Mouse (Mus musculus): ENCODE measurements at regions not wholly inside any gene's neighbourhood (a gene's known extent, or its start where the extent isn't known, plus 50 kb on each side); places are given as distances from the start of the nearest gene placed in this dataset.

GRCm38 (mm10) chr8:8758283-8758682 lies 68.0 kb upstream of the Arglu1 start:
- peaks cover 28% of the 10 kb centered on the region for H3K27me3 ChIP-seq (ENCODE audit: control insufficient read depth, insufficient read depth, insufficient read length)
- no peaks in the 10 kb centered on the region for H3K36me3 ChIP-seq (ENCODE audit: control insufficient read depth, insufficient read depth)
- no peak overlapping the region for H3K4me3 ChIP-seq
- no peak overlapping the region for H3K4me2 ChIP-seq (ENCODE audit: low read depth)
- no peak for TF ChIP-seq POLR2A (IDR thresholded peaks at IDR 0.05; ENCODE audit: insufficient read length, low read depth)
- TF ChIP-seq MAX (IDR thresholded peaks at IDR 0.05; ENCODE audit: low read depth) = no peak
- TF ChIP-seq TCF3 (IDR thresholded peaks at IDR 0.05; ENCODE audit: insufficient read length, low read depth) = no peak
- no peak for TF ChIP-seq REST (IDR thresholded peaks at IDR 0.05; ENCODE audit: insufficient read depth, insufficient read length)
- no peak for TF ChIP-seq MYOD1 (IDR thresholded peaks at IDR 0.05; ENCODE audit: control insufficient read depth in 1 of 3, insufficient read length in 2 of 3, low read depth in 2 of 3)
- no peak for TF ChIP-seq MYOG (IDR thresholded peaks at IDR 0.05; ENCODE audit: control insufficient read depth in 1 of 3, insufficient read depth in 1 of 3, insufficient read length in 2 of 3, low read depth in 2 of 3)
- TF ChIP-seq SRF (IDR thresholded peaks at IDR 0.05; ENCODE audit: control insufficient read depth, insufficient read length, low read depth) = no peak
- no peak for TF ChIP-seq TCF12 (IDR thresholded peaks at IDR 0.05; ENCODE audit: insufficient read depth, poor library complexity, severe bottlenecking)
- TF ChIP-seq E2F4 (IDR thresholded peaks at IDR 0.05; ENCODE audit: insufficient read depth) = no peak
- no peak for TF ChIP-seq CEBPB (IDR thresholded peaks at IDR 0.05; ENCODE audit: insufficient read depth, poor library complexity, severe bottlenecking)
- TF ChIP-seq POLR2AphosphoS2 (IDR thresholded peaks at IDR 0.05; ENCODE audit: insufficient read length, low read depth) = no peak
- no peak overlapping the region for H3ac ChIP-seq (ENCODE audit: control insufficient read depth, insufficient read length)
- H3K79me2 ChIP-seq (ENCODE audit: control insufficient read depth, insufficient read depth) = no peaks in the 10 kb centered on the region

GRCm38 (mm10) chr8:8751208-8751607 lies 60.9 kb upstream of the Arglu1 start:
- H3K27me3 ChIP-seq (ENCODE audit: control insufficient read depth, insufficient read depth, insufficient read length) = peaks cover 6% of the 10 kb centered on the region
- H3K79me2 ChIP-seq (ENCODE audit: control insufficient read depth, insufficient read depth) = no peaks in the 10 kb centered on the region
- no peak overlapping the region for H3ac ChIP-seq (ENCODE audit: control insufficient read depth, insufficient read length)
- TF ChIP-seq MYOG (IDR thresholded peaks at IDR 0.05; ENCODE audit: control insufficient read depth in 1 of 3, insufficient read depth in 1 of 3, insufficient read length in 2 of 3, low read depth in 2 of 3) (no peak), POLR2AphosphoS2 (IDR thresholded peaks at IDR 0.05; ENCODE audit: insufficient read length, low read depth) (no peak), USF1 (IDR thresholded peaks at IDR 0.05; ENCODE audit: low read depth) (no peak), POLR2A (IDR thresholded peaks at IDR 0.05; ENCODE audit: insufficient read length, low read depth) (no peak), MAX (IDR thresholded peaks at IDR 0.05; ENCODE audit: low read depth) (no peak), CEBPB (IDR thresholded peaks at IDR 0.05; ENCODE audit: insufficient read depth, poor library complexity, severe bottlenecking) (no peak), MYOD1 (IDR thresholded peaks at IDR 0.05; ENCODE audit: control insufficient read depth in 1 of 3, insufficient read length in 2 of 3, low read depth in 2 of 3) (no peak), REST (IDR thresholded peaks at IDR 0.05; ENCODE audit: insufficient read depth, insufficient read length) (no peak), E2F4 (IDR thresholded peaks at IDR 0.05; ENCODE audit: insufficient read depth) (no peak), TCF3 (IDR thresholded peaks at IDR 0.05; ENCODE audit: insufficient read length, low read depth) (no peak), SRF (IDR thresholded peaks at IDR 0.05; ENCODE audit: control insufficient read depth, insufficient read length, low read depth) (no peak), TCF12 (IDR thresholded peaks at IDR 0.05; ENCODE audit: insufficient read depth, poor library complexity, severe bottlenecking) (no peak)
- no peaks in the 10 kb centered on the region for H3K36me3 ChIP-seq (ENCODE audit: control insufficient read depth, insufficient read depth)
- no peak overlapping the region for H3K4me2 ChIP-seq (ENCODE audit: low read depth)
- no peak overlapping the region for H3K4me3 ChIP-seq

- Histone ChIP-seq H3K4me2 (ENCODE audit: low read depth) (no peak overlapping the region), H3K36me3 (ENCODE audit: control insufficient read depth, insufficient read depth) (no peaks in the 10 kb centered on the region), H3K4me3 (no peak overlapping the region), H3K27me3 (ENCODE audit: control insufficient read depth, insufficient read depth, insufficient read length) (no peaks in the 10 kb centered on the region), H3ac (ENCODE audit: control insufficient read depth, insufficient read length) (no peak overlapping the region), H3K79me2 (ENCODE audit: control insufficient read depth, insufficient read depth) (no peaks in the 10 kb centered on the region)
- TF ChIP-seq TCF12 (IDR thresholded peaks at IDR 0.05; ENCODE audit: insufficient read depth, poor library complexity, severe bottlenecking) (no peak), TCF3 (IDR thresholded peaks at IDR 0.05; ENCODE audit: insufficient read length, low read depth) (no peak), REST (IDR thresholded peaks at IDR 0.05; ENCODE audit: insufficient read depth, insufficient read length) (no peak), USF1 (IDR thresholded peaks at IDR 0.05; ENCODE audit: low read depth) (no peak), SRF (IDR thresholded peaks at IDR 0.05; ENCODE audit: control insufficient read depth, insufficient read length, low read depth) (no peak)
Observed at GRCm38 (mm10) chr8:8746691-8747090, 56.4 kb upstream of the Arglu1 start.

GRCm38 (mm10) chr8:8745615-8746285 lies 55.4 kb upstream of the Arglu1 start:
- no peaks in the 10 kb centered on the region for H3K79me2 ChIP-seq (ENCODE audit: control insufficient read depth, insufficient read depth)
- H3K36me3 ChIP-seq (ENCODE audit: control insufficient read depth, insufficient read depth) = no peaks in the 10 kb centered on the region
- no peak overlapping the region for H3K4me3 ChIP-seq
- H3K27me3 ChIP-seq (ENCODE audit: control insufficient read depth, insufficient read depth, insufficient read length) = no peaks in the 10 kb centered on the region
- H3K4me2 ChIP-seq (ENCODE audit: low read depth) = no peak overlapping the region
- TF ChIP-seq TCF3 (IDR thresholded peaks at IDR 0.05; ENCODE audit: insufficient read length, low read depth) (no peak), USF1 (IDR thresholded peaks at IDR 0.05; ENCODE audit: low read depth) (no peak), CEBPB (IDR thresholded peaks at IDR 0.05; ENCODE audit: insufficient read depth, poor library complexity, severe bottlenecking) (no peak), MYOD1 (IDR thresholded peaks at IDR 0.05; ENCODE audit: control insufficient read depth in 1 of 3, insufficient read length in 2 of 3, low read depth in 2 of 3) (no peak), TCF12 (IDR thresholded peaks at IDR 0.05; ENCODE audit: insufficient read depth, poor library complexity, severe bottlenecking) (no peak), POLR2AphosphoS2 (IDR thresholded peaks at IDR 0.05; ENCODE audit: insufficient read length, low read depth) (no peak)
- H3ac ChIP-seq (ENCODE audit: control insufficient read depth, insufficient read length) = no peak overlapping the region
